Mouse (Mus musculus) brain, adult 2 months (tissue): ENCODE measurements around the gene Slc25a29.
"Not testable (repeated sequence)": the region's sequence is repeated elsewhere in the genome, so short reads cannot be mapped to it uniquely, and the experiment has no call there.

Source experiments
- DNase-seq: peaks from one replicate; pipeline ENCODE4 v3.0.0; 2011; ENCODE audit warnings: low read depth, low spot score

The Slc25a29 gene

GRCm38 (mm10) chr12:108835840-108836409 lies at the start of gene Slc25a29, which contains the start of gene Slc25a47:
TSS of gene Slc25a29 (minus strand) at chr12:108835883.
TSS of gene Slc25a47 (plus strand) at chr12:108836046.
- peak; percentile 99 for DNase-seq

- DNase-seq: no peak
These were observed 47.1 kb upstream of the Slc25a29 start for GRCm38 (mm10) chr12:108882776-108883175.

GRCm38 (mm10) chr12:108881192-108881591 lies 45.5 kb upstream of the Slc25a29 start:
- DNase-seq: no peak

GRCm38 (mm10) chr12:108880606-108881005 lies 44.9 kb upstream of the Slc25a29 start:
- DNase-seq: no peak

- DNase-seq: no peak
These were observed 43.5 kb upstream of the Slc25a29 start for GRCm38 (mm10) chr12:108879138-108879537.

- no peak for DNase-seq
These were observed 37.4 kb upstream of the Slc25a29 start for GRCm38 (mm10) chr12:108873122-108873521.

GRCm38 (mm10) chr12:108869575-108869974 lies 33.9 kb upstream of the Slc25a29 start:
- DNase-seq: peak; percentile 24

GRCm38 (mm10) chr12:108865007-108865494 lies 29.4 kb upstream of the Slc25a29 start:
- no peak for DNase-seq

GRCm38 (mm10) chr12:108858486-108858885 lies 22.8 kb upstream of the Slc25a29 start:
- DNase-seq: no peak

- no peak for DNase-seq
These were observed 22.0 kb upstream of the Slc25a29 start for GRCm38 (mm10) chr12:108857589-108858184.

- no peak for DNase-seq
These were observed 21.4 kb upstream of the Slc25a29 start for GRCm38 (mm10) chr12:108857109-108857508.

GRCm38 (mm10) chr12:108856186-108856585 lies 20.5 kb upstream of the Slc25a29 start:
- no peak for DNase-seq

- no peak for DNase-seq
These were observed 19.4 kb upstream of the Slc25a29 start for GRCm38 (mm10) chr12:108855081-108855480.

- no peak for DNase-seq
These were observed 17.1 kb upstream of the Slc25a29 start for GRCm38 (mm10) chr12:108852822-108853221.

GRCm38 (mm10) chr12:108850886-108851285 lies 15.2 kb upstream of the Slc25a29 start:
- no peak for DNase-seq

GRCm38 (mm10) chr12:108850129-108850528 lies 14.4 kb upstream of the Slc25a29 start:
- DNase-seq: no peak

GRCm38 (mm10) chr12:108849488-108850022 lies 13.9 kb upstream of the Slc25a29 start:
- no peak for DNase-seq

- DNase-seq: not testable (repeated sequence)
These were observed 12.3 kb upstream of the Slc25a29 start for GRCm38 (mm10) chr12:108848033-108848432.

GRCm38 (mm10) chr12:108842663-108843062 lies 7.0 kb upstream of the Slc25a29 start:
- no peak for DNase-seq

- DNase-seq: peak; percentile 41
These were observed 5.5 kb upstream of the Slc25a29 start for GRCm38 (mm10) chr12:108841181-108841580.

- DNase-seq: no peak
These were observed 1.0 kb upstream of the Slc25a29 start for GRCm38 (mm10) chr12:108836722-108837121.

GRCm38 (mm10) chr12:108835208-108835839 lies 359 bp downstream of the Slc25a29 start:
- DNase-seq: no peak
